Mouse (Mus musculus): ENCODE results near the gene Mrgprd. TPM values are rescaled to one million over a fixed set of nuclear protein-coding genes. Genes with fewer than 3 reads are reported as not detected.

Gene Mrgprd
- polyA plus RNA-seq, 1 experiment from 2014 or later = not detected

- Histone ChIP-seq H3K4me3 (ENCODE audit: low read depth, low read length) (no peak overlapping the region), H3K9ac (replicated peaks; ENCODE audit: low read depth, low read length) (no peak overlapping the region), H3K4me2 (ENCODE audit: low read depth, low read length) (no peak overlapping the region), H3K9me3 (ENCODE audit: control insufficient read depth, low read length) (no peaks in the 10 kb centered on the region), H3K4me1 (ENCODE audit: control insufficient read depth, insufficient read depth, low read length) (peaks cover 6% of the 10 kb centered on the region; the same call in 1 of the 2 replicates), H3K27me3 (ENCODE audit: control insufficient read depth, insufficient read depth, low read length) (no peaks in the 10 kb centered on the region), H3K36me3 (ENCODE audit: control insufficient read depth, insufficient read depth, low read length) (no peaks in the 10 kb centered on the region), H3K27ac (ENCODE audit: low read depth, low read length) (no peak overlapping the region)
- no peak for ATAC-seq (ENCODE audit: low read depth)
- WGBS = 80% methylated on average over 4 of the region's 4 CpGs
Measured at GRCm38 (mm10) chr7:145285476-145285875, 29.2 kb upstream of the Mrgprd start.

GRCm38 (mm10) chr7:145287410-145287809 lies 27.2 kb upstream of the Mrgprd start:
- no peaks in the 10 kb centered on the region for H3K27me3 ChIP-seq (ENCODE audit: control insufficient read depth, insufficient read depth, low read length)
- H3K4me1 ChIP-seq (ENCODE audit: control insufficient read depth, insufficient read depth, low read length) = peaks cover 6% of the 10 kb centered on the region; the same call in 1 of the 2 replicates
- no peak for ATAC-seq (ENCODE audit: low read depth)
- no peak overlapping the region for H3K9ac ChIP-seq (replicated peaks; ENCODE audit: low read depth, low read length)
- no peaks in the 10 kb centered on the region for H3K9me3 ChIP-seq (ENCODE audit: control insufficient read depth, low read length)
- no peak overlapping the region for H3K4me2 ChIP-seq (ENCODE audit: low read depth, low read length)
- H3K36me3 ChIP-seq (ENCODE audit: control insufficient read depth, insufficient read depth, low read length) = no peaks in the 10 kb centered on the region
- no peak overlapping the region for H3K4me3 ChIP-seq (ENCODE audit: low read depth, low read length)
- WGBS = 84% methylated on average over 6 of the region's 6 CpGs
- no peak overlapping the region for H3K27ac ChIP-seq (ENCODE audit: low read depth, low read length)

DNA sequence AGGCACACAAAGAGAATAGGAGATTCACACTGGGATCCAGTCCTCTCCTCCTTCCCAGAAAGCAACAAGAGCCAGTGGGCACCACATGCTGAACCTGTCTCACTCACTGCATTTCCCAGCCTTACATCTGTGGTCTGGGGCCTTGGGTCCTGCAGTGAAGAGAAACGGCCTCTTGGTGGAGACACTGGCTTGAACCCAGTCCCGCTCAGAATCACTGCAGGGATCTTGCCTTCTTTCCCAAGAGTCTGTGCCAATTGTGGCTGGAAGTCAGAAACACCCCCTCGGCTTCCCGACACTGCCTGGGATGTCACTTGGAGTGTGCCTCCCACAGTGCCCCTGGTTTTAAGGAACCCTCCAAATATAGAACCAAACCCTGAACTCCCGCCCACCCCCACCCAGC lies 25.3 kb upstream of the Mrgprd start:
- H3K9ac ChIP-seq (replicated peaks; ENCODE audit: low read depth, low read length) = no peak overlapping the region
- ATAC-seq (ENCODE audit: low read depth) = no peak
- H3K4me2 ChIP-seq (ENCODE audit: low read depth, low read length) = no peak overlapping the region
- H3K36me3 ChIP-seq (ENCODE audit: control insufficient read depth, insufficient read depth, low read length) = no peaks in the 10 kb centered on the region
- no peak overlapping the region for H3K4me3 ChIP-seq (ENCODE audit: low read depth, low read length)
- no peaks in the 10 kb centered on the region for H3K9me3 ChIP-seq (ENCODE audit: control insufficient read depth, low read length)
- WGBS = 21% methylated on average over 5 of the region's 5 CpGs
- H3K4me1 ChIP-seq (ENCODE audit: control insufficient read depth, insufficient read depth, low read length) = no peaks in the 10 kb centered on the region
- H3K27me3 ChIP-seq (ENCODE audit: control insufficient read depth, insufficient read depth, low read length) = no peaks in the 10 kb centered on the region
- no peak overlapping the region for H3K27ac ChIP-seq (ENCODE audit: low read depth, low read length)

DNA sequence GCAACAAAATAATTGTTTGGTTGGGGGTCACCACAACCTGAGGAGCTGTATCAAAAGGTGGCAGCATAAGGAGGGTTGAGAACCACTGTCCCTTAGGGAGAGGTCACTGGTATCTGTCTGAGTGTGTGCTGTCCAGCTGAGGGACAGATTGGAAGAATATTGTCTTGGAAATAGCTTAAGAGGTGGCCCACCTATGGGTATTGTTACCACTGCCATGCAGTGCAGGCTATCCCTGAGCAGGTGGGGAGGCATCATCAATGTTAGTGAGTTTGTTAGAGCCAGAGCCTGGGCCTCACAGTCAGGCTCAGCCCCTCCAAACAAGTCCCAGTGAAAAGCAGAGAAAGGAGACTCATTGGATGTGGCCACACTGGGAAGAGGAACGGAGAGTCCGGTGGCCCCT lies 22.8 kb upstream of the Mrgprd start:
- ATAC-seq (ENCODE audit: low read depth) = no peak
- H3K27me3 ChIP-seq (ENCODE audit: control insufficient read depth, insufficient read depth, low read length) = no peaks in the 10 kb centered on the region
- H3K9ac ChIP-seq (replicated peaks; ENCODE audit: low read depth, low read length) = no peak overlapping the region
- H3K27ac ChIP-seq (ENCODE audit: low read depth, low read length) = no peak overlapping the region
- H3K36me3 ChIP-seq (ENCODE audit: control insufficient read depth, insufficient read depth, low read length) = no peaks in the 10 kb centered on the region
- H3K9me3 ChIP-seq (ENCODE audit: control insufficient read depth, low read length) = no peaks in the 10 kb centered on the region
- H3K4me1 ChIP-seq (ENCODE audit: control insufficient read depth, insufficient read depth, low read length) = no peaks in the 10 kb centered on the region
- H3K4me2 ChIP-seq (ENCODE audit: low read depth, low read length) = no peak overlapping the region
- H3K4me3 ChIP-seq (ENCODE audit: low read depth, low read length) = no peak overlapping the region
- 91% methylated on average over 2 of the region's 2 CpGs for WGBS

GRCm38 (mm10) chr7:145292726-145293125 lies 21.9 kb upstream of the Mrgprd start:
- Histone ChIP-seq H3K9ac (replicated peaks; ENCODE audit: low read depth, low read length) (no peak overlapping the region), H3K36me3 (ENCODE audit: control insufficient read depth, insufficient read depth, low read length) (no peaks in the 10 kb centered on the region), H3K27me3 (ENCODE audit: control insufficient read depth, insufficient read depth, low read length) (no peaks in the 10 kb centered on the region), H3K4me1 (ENCODE audit: control insufficient read depth, insufficient read depth, low read length) (no peaks in the 10 kb centered on the region), H3K4me3 (ENCODE audit: low read depth, low read length) (no peak overlapping the region), H3K9me3 (ENCODE audit: control insufficient read depth, low read length) (no peaks in the 10 kb centered on the region), H3K4me2 (ENCODE audit: low read depth, low read length) (no peak overlapping the region), H3K27ac (ENCODE audit: low read depth, low read length) (no peak overlapping the region)
- WGBS = 58% methylated on average over 2 of the region's 2 CpGs
- ATAC-seq (ENCODE audit: low read depth) = no peak

- H3K9ac ChIP-seq (replicated peaks; ENCODE audit: low read depth, low read length) = no peak overlapping the region
- WGBS = 34% methylated on average over 6 of the region's 6 CpGs
- no peak overlapping the region for H3K4me2 ChIP-seq (ENCODE audit: low read depth, low read length)
- no peaks in the 10 kb centered on the region for H3K9me3 ChIP-seq (ENCODE audit: control insufficient read depth, low read length)
- H3K4me1 ChIP-seq (ENCODE audit: control insufficient read depth, insufficient read depth, low read length) = no peaks in the 10 kb centered on the region
- no peak for ATAC-seq (ENCODE audit: low read depth)
- no peaks in the 10 kb centered on the region for H3K27me3 ChIP-seq (ENCODE audit: control insufficient read depth, insufficient read depth, low read length)
- no peaks in the 10 kb centered on the region for H3K36me3 ChIP-seq (ENCODE audit: control insufficient read depth, insufficient read depth, low read length)
- H3K4me3 ChIP-seq (ENCODE audit: low read depth, low read length) = no peak overlapping the region
- H3K27ac ChIP-seq (ENCODE audit: low read depth, low read length) = no peak overlapping the region
Measured at GRCm38 (mm10) chr7:145293859-145294258, 20.8 kb upstream of the Mrgprd start.

- H3K4me1 ChIP-seq (ENCODE audit: control insufficient read depth, insufficient read depth, low read length) = 0 out of 2 replicates have a peak, but pooled peaks cover 3% of the 10 kb centered on the region
- no peaks in the 10 kb centered on the region for H3K27me3 ChIP-seq (ENCODE audit: control insufficient read depth, insufficient read depth, low read length)
- H3K27ac ChIP-seq (ENCODE audit: low read depth, low read length) = no peak overlapping the region
- WGBS = 65% methylated on average over 3 of the region's 3 CpGs
- ATAC-seq (ENCODE audit: low read depth) = no peak
- no peak overlapping the region for H3K9ac ChIP-seq (replicated peaks; ENCODE audit: low read depth, low read length)
- H3K9me3 ChIP-seq (ENCODE audit: control insufficient read depth, low read length) = no peaks in the 10 kb centered on the region
- no peaks in the 10 kb centered on the region for H3K36me3 ChIP-seq (ENCODE audit: control insufficient read depth, insufficient read depth, low read length)
- no peak overlapping the region for H3K4me3 ChIP-seq (ENCODE audit: low read depth, low read length)
- H3K4me2 ChIP-seq (ENCODE audit: low read depth, low read length) = no peak overlapping the region
Measured at GRCm38 (mm10) chr7:145298666-145299490, 15.8 kb upstream of the Mrgprd start.

- WGBS = 74% methylated on average over 6 of the region's 7 CpGs
- Histone ChIP-seq H3K9ac (replicated peaks; ENCODE audit: low read depth, low read length) (no peak overlapping the region), H3K4me1 (ENCODE audit: control insufficient read depth, insufficient read depth, low read length) (0 out of 2 replicates have a peak, but pooled peaks cover 3% of the 10 kb centered on the region), H3K9me3 (ENCODE audit: control insufficient read depth, low read length) (no peaks in the 10 kb centered on the region), H3K36me3 (ENCODE audit: control insufficient read depth, insufficient read depth, low read length) (no peaks in the 10 kb centered on the region), H3K27me3 (ENCODE audit: control insufficient read depth, insufficient read depth, low read length) (no peaks in the 10 kb centered on the region), H3K27ac (ENCODE audit: low read depth, low read length) (no peak overlapping the region), H3K4me2 (ENCODE audit: low read depth, low read length) (no peak overlapping the region), H3K4me3 (ENCODE audit: low read depth, low read length) (no peak overlapping the region)
- no peak for ATAC-seq (ENCODE audit: low read depth)
Measured at GRCm38 (mm10) chr7:145299562-145300320, 14.9 kb upstream of the Mrgprd start.
